Mouse (Mus musculus) thymus, adult 2 months (tissue): ENCODE measurements around the gene Pdcd6ip.

Experiments used
- CTCF ChIP-seq: fragments of 200-500 bp; IDR thresholded peaks from 2 replicates; pipeline ENCODE4 v1.5.1; 2012; ENCODE audit warnings: mild to moderate bottlenecking, control low read depth, low read length, moderate library complexity, borderline replicate concordance; ENCODE audit not compliant: control insufficient read depth, poor library complexity, insufficient read depth; ENCODE audit errors: extremely low read depth
- POLR2A ChIP-seq: fragments of 200-500 bp; IDR thresholded peaks from 2 replicates; pipeline ENCODE4 v1.6.1; 2012; ENCODE audit warnings: mild to moderate bottlenecking, low read length, control low read depth, moderate library complexity; ENCODE audit not compliant: control insufficient read depth, poor library complexity, insufficient read depth; ENCODE audit errors: extremely low read depth

DNA sequence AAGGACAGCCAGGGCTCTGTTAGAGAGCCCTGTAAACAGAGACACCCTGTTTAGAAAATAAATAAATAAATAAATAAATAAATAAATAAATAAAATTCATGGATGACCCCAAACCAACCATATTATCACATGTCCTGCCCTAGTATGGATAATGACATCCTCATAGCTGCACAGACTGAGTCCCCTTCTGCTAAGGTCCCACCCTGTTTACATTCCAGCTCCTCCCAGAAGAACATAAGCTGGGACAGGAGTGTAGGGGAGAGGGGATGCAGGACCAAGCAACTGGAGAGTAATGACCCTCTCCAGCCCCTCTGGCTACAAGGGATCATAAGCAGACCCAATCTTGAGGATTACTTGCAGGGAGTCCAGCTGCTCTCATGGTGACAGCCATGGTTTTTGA is 105.9 kb downstream of the Pdcd6ip start:
- TF ChIP-seq CTCF, result no peak
- TF ChIP-seq POLR2A, result no peak
